Mouse (Mus musculus) frontal cortex, postnatal 10 days (tissue): Measurements from ENCODE around the gene Slc17a5.

Experiments
- DNase-seq, 2 experiments: peaks; one replicate each; pipeline ENCODE4 v3.0.0; 2022; ENCODE audit warnings: low spot score in 2 of 2, mixed read lengths in 1 of 2

Slc17a5 gene

GRCm38 (mm10) chr9:78587914-78588313 is at the start of gene Slc17a5:
Slc17a5 (minus strand) TSS chr9:78588041.
- DNase-seq: peak; percentile 86 to 89

GRCm38 (mm10) chr9:78633976-78634375 is 46.1 kb upstream of the Slc17a5 start:
- DNase-seq: no peak

- no peak for DNase-seq
Measured at GRCm38 (mm10) chr9:78631755-78632434, 44.1 kb upstream of the Slc17a5 start.

GRCm38 (mm10) chr9:78629991-78630390 is 42.1 kb upstream of the Slc17a5 start:
- DNase-seq: no peak

- no peak for DNase-seq
Measured at GRCm38 (mm10) chr9:78623301-78623747, 35.5 kb upstream of the Slc17a5 start.

GRCm38 (mm10) chr9:78619285-78619684 is 31.4 kb upstream of the Slc17a5 start:
- no peak for DNase-seq

GRCm38 (mm10) chr9:78615401-78616021 is 27.7 kb upstream of the Slc17a5 start, which contains the start of gene Cd109:
Cd109 (plus strand) TSS chr9:78615546.
- peak in 1 of 2 experiments; percentile 8 for DNase-seq

GRCm38 (mm10) chr9:78614201-78614600 is 26.4 kb upstream of the Slc17a5 start:
- no peak for DNase-seq

GRCm38 (mm10) chr9:78601046-78601730 is 13.3 kb upstream of the Slc17a5 start:
- no peak for DNase-seq

GRCm38 (mm10) chr9:78599927-78600326 is 12.1 kb upstream of the Slc17a5 start:
- DNase-seq: no peak

- DNase-seq: peak in 1 of 2 experiments; percentile 34
Measured at GRCm38 (mm10) chr9:78596834-78597233, 9.0 kb upstream of the Slc17a5 start.

- DNase-seq: no peak
Measured at GRCm38 (mm10) chr9:78595769-78596555, 8.1 kb upstream of the Slc17a5 start.

- DNase-seq: no peak
Measured at GRCm38 (mm10) chr9:78595257-78595656, 7.4 kb upstream of the Slc17a5 start.

GRCm38 (mm10) chr9:78590471-78590870 is 2.6 kb upstream of the Slc17a5 start:
- no peak for DNase-seq

- peak in 1 of 2 experiments; percentile 15 for DNase-seq
Measured at GRCm38 (mm10) chr9:78588411-78589033, 681 bp upstream of the Slc17a5 start.

- DNase-seq: no peak
Measured at GRCm38 (mm10) chr9:78587218-78587883, 490 bp downstream of the Slc17a5 start.

- DNase-seq: no peak
Measured at GRCm38 (mm10) chr9:78579644-78580396, 8.0 kb downstream of the Slc17a5 start.

GRCm38 (mm10) chr9:78578824-78579223 is 9.0 kb downstream of the Slc17a5 start:
- no peak for DNase-seq

- DNase-seq: no peak
Measured at GRCm38 (mm10) chr9:78576466-78576865, 11.4 kb downstream of the Slc17a5 start.

GRCm38 (mm10) chr9:78569934-78570333 is 17.9 kb downstream of the Slc17a5 start:
- DNase-seq: no peak
